Mouse (Mus musculus) CH12.LX (cell line): ENCODE measurements around the gene Gm1330. TPM values are rescaled to one million over a fixed set of nuclear protein-coding genes. Genes with fewer than 3 reads are reported as not detected.

Experiments used
- DNase-seq: peaks from one replicate; pipeline ENCODE4 v3.0.0-alpha.2; 2013; ENCODE audit errors: extremely low read depth
- H3K27ac ChIP-seq: 2 replicates; pipeline ENCODE4 v1.5.1; 2012; ENCODE audit warnings: low read depth, mild to moderate bottlenecking, control low read depth, moderate library complexity; ENCODE audit not compliant: insufficient read depth
- H3K27me3 ChIP-seq: replicated peaks from 2 replicates; pipeline ENCODE3; 2012; ENCODE audit warnings: inconsistent platforms
- H3K36me3 ChIP-seq, 2 experiments: replicated peaks in 1 of 2; 2 replicates each; pipeline versions ENCODE3 to v1.6.1; 2012; ENCODE audit warnings: inconsistent platforms in 1 of 2, low read length in 1 of 2, mild to moderate bottlenecking in 1 of 2, mixed read lengths in 1 of 2, moderate library complexity in 1 of 2; ENCODE audit not compliant: control insufficient read depth in 1 of 2, insufficient read depth in 1 of 2
- H3K4me1 ChIP-seq, 2 experiments: 2 replicates each; pipeline ENCODE4 v1.6.1; 2012; ENCODE audit warnings: inconsistent platforms in 1 of 2, moderate library complexity in 1 of 2; ENCODE audit not compliant: insufficient read depth in 2 of 2, control insufficient read depth in 1 of 2
- H3K4me2 ChIP-seq: 2 replicates; pipeline ENCODE4 v1.6.1; 2012; ENCODE audit warnings: low read depth, mild to moderate bottlenecking, control low read depth; ENCODE audit not compliant: poor library complexity, insufficient read depth, severe bottlenecking
- H3K4me3 ChIP-seq, 3 experiments: fragments of 150-350 bp in 1 of 3; sonication (generic) in 1 of 3; replicated peaks in 1 of 3; 2 replicates each; pipeline versions ENCODE3 to v1.5.1; 2011 to 2012; ENCODE audit warnings: low read depth in 2 of 3, low read length in 2 of 3, mild to moderate bottlenecking in 2 of 3, moderate library complexity in 2 of 3, control low read depth in 1 of 3, improper control_type of control experiment in 1 of 3, inconsistent platforms in 1 of 3, mixed read lengths in 1 of 3; ENCODE audit not compliant: poor library complexity in 1 of 3
- H3K79me2 ChIP-seq: replicated peaks from 2 replicates; pipeline ENCODE4 v1.6.1; 2012; ENCODE audit warnings: mild to moderate bottlenecking, moderate library complexity; ENCODE audit not compliant: control insufficient read depth, poor library complexity, insufficient read depth, severe bottlenecking; ENCODE audit errors: extremely low read depth
- H3K9ac ChIP-seq: 2 replicates; pipeline ENCODE4 v1.6.1; 2012; ENCODE audit warnings: low read depth, mild to moderate bottlenecking, control low read depth, moderate library complexity; ENCODE audit not compliant: insufficient read depth
- H3K9me3 ChIP-seq: replicated peaks from 2 replicates; pipeline ENCODE3; 2012; ENCODE audit warnings: low read length, inconsistent platforms, mixed read lengths
- BHLHE40 ChIP-seq: IDR thresholded peaks from 2 replicates; pipeline ENCODE4 v1.6.1; 2011; ENCODE audit warnings: mild to moderate bottlenecking, low read depth, low read length, improper control_type of control experiment
- CHD1 ChIP-seq: IDR thresholded peaks from 2 replicates; pipeline ENCODE4 v1.6.1; 2012; ENCODE audit warnings: low read depth, low read length, improper control_type of control experiment, inconsistent platforms
- ELF1 ChIP-seq: IDR thresholded peaks from 2 replicates; pipeline ENCODE4 v1.6.1; 2014; ENCODE audit warnings: low read depth, mild to moderate bottlenecking, inconsistent platforms, low read length, improper control_type of control experiment
- HCFC1 ChIP-seq: IDR thresholded peaks from 2 replicates; pipeline ENCODE4 v1.6.1; 2012; ENCODE audit warnings: low read depth, mild to moderate bottlenecking, inconsistent platforms, low read length, improper control_type of control experiment
- MAX ChIP-seq: IDR thresholded peaks from 2 replicates; pipeline ENCODE4 v1.6.1; 2011; ENCODE audit warnings: low read length, improper control_type of control experiment
- MAZ ChIP-seq: IDR thresholded peaks from 2 replicates; pipeline ENCODE4 v1.6.1; 2012; ENCODE audit warnings: low read depth, mild to moderate bottlenecking, inconsistent platforms, low read length, improper control_type of control experiment, moderate library complexity
- MXI1 ChIP-seq: IDR thresholded peaks from 2 replicates; pipeline ENCODE4 v1.6.1; 2011; ENCODE audit warnings: mild to moderate bottlenecking, low read depth, low read length, improper control_type of control experiment
- NELFE ChIP-seq: IDR thresholded peaks from 2 replicates; pipeline ENCODE4 v1.6.1; 2011; ENCODE audit warnings: low read depth, low read length, improper control_type of control experiment
- PAX5 ChIP-seq: IDR thresholded peaks from 2 replicates; pipeline ENCODE4 v1.6.1; 2012; ENCODE audit warnings: low read length, inconsistent platforms, mixed read lengths
- POLR2A ChIP-seq: IDR thresholded peaks from 2 replicates; pipeline ENCODE4 v1.6.1; 2011; ENCODE audit warnings: low read depth, mild to moderate bottlenecking, improper control_type of control experiment, low read length
- SMC3 ChIP-seq: IDR thresholded peaks from 2 replicates; pipeline ENCODE4 v1.6.1; 2011; ENCODE audit warnings: low read depth, low read length, improper control_type of control experiment
- TBP ChIP-seq: conservative IDR thresholded peaks from 2 replicates; pipeline ENCODE4 v1.6.1; 2011; ENCODE audit warnings: low read depth, low read length, improper control_type of control experiment
- TCF12 ChIP-seq: IDR thresholded peaks from 2 replicates; pipeline ENCODE4 v1.6.1; 2014; ENCODE audit warnings: low read depth, mild to moderate bottlenecking, inconsistent platforms, low read length, improper control_type of control experiment
- UBTF ChIP-seq: IDR thresholded peaks from 2 replicates; pipeline ENCODE4 v1.6.1; 2012; ENCODE audit warnings: low read depth, mild to moderate bottlenecking, inconsistent platforms, low read length, improper control_type of control experiment, moderate library complexity
- USF2 ChIP-seq: conservative IDR thresholded peaks from 2 replicates; pipeline ENCODE4 v1.6.1; 2011; ENCODE audit warnings: low read depth, low read length, improper control_type of control experiment
- ZKSCAN1 ChIP-seq: IDR thresholded peaks from 2 replicates; pipeline ENCODE4 v1.6.1; 2012; ENCODE audit warnings: low read depth, inconsistent platforms, low read length, improper control_type of control experiment, borderline replicate concordance
- dilution Hi-C: fragments of 300-500 bp; cut with MboI; formaldehyde crosslinking; loops from 2 replicates; pipeline ENCODE4 v1.14.3; 2020; ENCODE audit warnings: low sequenced_read_pairs; ENCODE audit not compliant: extremely low pct_unique_long_range_greater_than_20kb, extremely low pct_ligation_motif_present
- in situ Hi-C: fragments of 300-500 bp; cut with MboI; formaldehyde crosslinking; loops from 3 replicates; pipeline ENCODE4 v1.14.3; 2019; ENCODE audit warnings: low sequenced_read_pairs, low pct_ligation_motif_present, low pct_unique_long_range_greater_than_20kb, mixed read lengths
- polyA plus RNA-seq: library from polyadenylated mRNA; unstranded; fragments of >175 nt; gene quantifications from 2 replicates; pipeline ENCODE4 v1.2.1, GENCODE M21; 2012; ENCODE audit warnings: low read depth; ENCODE audit not compliant: insufficient read length
- total RNA-seq, 2 experiments: library from RNA; depleted of rRNA; stranded (reverse); fragments of 300-350 nt in 1 of 2; fragments of >200 nt in 1 of 2; gene quantifications; 2 replicates each; pipeline ENCODE4 v1.2.3; 2012 to 2014

The Gm1330 gene
- total and polyA plus RNA-seq, 3 experiments, result not detected

- Histone ChIP-seq H3K9me3 (no peaks in the 10 kb centered on the region), H3K9ac (no peak overlapping the region), H3K4me2 (no peak overlapping the region), H3K27ac (no peak overlapping the region), H3K36me3 (no peaks in the 10 kb centered on the region), H3K4me1 (no peaks in the 10 kb centered on the region), H3K4me3 (no peak overlapping the region), H3K79me2 (no peaks in the 10 kb centered on the region), H3K27me3 (peaks cover 33% of the 10 kb centered on the region)
- dilution Hi-C loops (no loop called here), in situ Hi-C loops (no loop called here)
- no peak for DNase-seq
- TF ChIP-seq ELF1 (no peak), USF2 (no peak), NELFE (no peak), MXI1 (no peak), ZKSCAN1 (no peak), TCF12 (no peak), SMC3 (no peak), TBP (no peak), BHLHE40 (no peak), UBTF (no peak), PAX5 (no peak), POLR2A (no peak), MAZ (no peak), CHD1 (no peak), HCFC1 (no peak), MAX (no peak)
Measured at GRCm38 (mm10) chr2:148995133-148995532, 7.9 kb downstream of the Gm1330 start.

Other genes with a start within 250 kb of the Gm1330 start
- not detected in 2 replicates for gene Cst11, start 231.8 kb downstream of the Gm1330 start, total RNA-seq (2012; rRNA removed)
- gene Cst11, start 231.8 kb downstream of the Gm1330 start, total RNA-seq (2014; rRNA removed), result not detected in 2 replicates
- not detected in 2 replicates for gene Cst11, start 231.8 kb downstream of the Gm1330 start, polyA plus RNA-seq
- gene 8030411F24Rik, start 221.2 kb downstream of the Gm1330 start, total RNA-seq (2012; rRNA removed), result not detected in 2 replicates
- not detected in 2 replicates for gene 8030411F24Rik, start 221.2 kb downstream of the Gm1330 start, total RNA-seq (2014; rRNA removed)
- not detected in 2 replicates for gene 8030411F24Rik, start 221.2 kb downstream of the Gm1330 start, polyA plus RNA-seq
- gene Cst12, start 213.9 kb downstream of the Gm1330 start, total RNA-seq (2012; rRNA removed), result not detected in 2 replicates
- gene Cst12, start 213.9 kb downstream of the Gm1330 start, total RNA-seq (2014; rRNA removed), result not detected in 2 replicates
- not detected in 2 replicates for gene Cst12, start 213.9 kb downstream of the Gm1330 start, polyA plus RNA-seq
- not detected in 2 replicates for gene Cst8, start 204.5 kb downstream of the Gm1330 start, total RNA-seq (2012; rRNA removed)
- not detected in 2 replicates for gene Cst8, start 204.5 kb downstream of the Gm1330 start, total RNA-seq (2014; rRNA removed)
- not detected in 2 replicates for gene Cst8, start 204.5 kb downstream of the Gm1330 start, polyA plus RNA-seq
- gene Cst13, start 183.2 kb downstream of the Gm1330 start, total RNA-seq (2012; rRNA removed), result not detected in 2 replicates
- not detected in 2 replicates for gene Cst13, start 183.2 kb downstream of the Gm1330 start, total RNA-seq (2014; rRNA removed)
- not detected in 2 replicates for gene Cst13, start 183.2 kb downstream of the Gm1330 start, polyA plus RNA-seq
- not detected in 2 replicates for gene Cst9, start 168.1 kb downstream of the Gm1330 start, total RNA-seq (2012; rRNA removed)
- not detected in 2 replicates for gene Cst9, start 168.1 kb downstream of the Gm1330 start, total RNA-seq (2014; rRNA removed)
- gene Cst9, start 168.1 kb downstream of the Gm1330 start, polyA plus RNA-seq, result not detected in 2 replicates
- not detected in 2 replicates for gene 9230104L09Rik, start 138.2 kb downstream of the Gm1330 start, total RNA-seq (2012; rRNA removed)
- gene 9230104L09Rik, start 138.2 kb downstream of the Gm1330 start, total RNA-seq (2014; rRNA removed), result not detected in 2 replicates
- not detected in 2 replicates for gene 9230104L09Rik, start 138.2 kb downstream of the Gm1330 start, polyA plus RNA-seq
- gene Cst3, start 127.6 kb downstream of the Gm1330 start, total RNA-seq (2012; rRNA removed), result 228 and 231 TPM in 2 replicates
- gene Cst3, start 127.6 kb downstream of the Gm1330 start, total RNA-seq (2014; rRNA removed), result 170 and 209 TPM in 2 replicates
- 139 and 156 TPM in 2 replicates for gene Cst3, start 127.6 kb downstream of the Gm1330 start, polyA plus RNA-seq
- not detected in 2 replicates for gene Gm10750, start 14.0 kb upstream of the Gm1330 start, total RNA-seq (2012; rRNA removed)
- not detected in 2 replicates for gene Gm10750, start 14.0 kb upstream of the Gm1330 start, total RNA-seq (2014; rRNA removed)
- not detected in 2 replicates for gene Gm10750, start 14.0 kb upstream of the Gm1330 start, polyA plus RNA-seq